Mouse (Mus musculus) cerebellum, adult 18-20 months (tissue): ENCODE measurements around the gene 2300002M23Rik.

Experiments
- DNase-seq, 2 experiments: peaks; one replicate each; pipeline ENCODE4 v3.0.0; 2021

Gene 2300002M23Rik

DNA sequence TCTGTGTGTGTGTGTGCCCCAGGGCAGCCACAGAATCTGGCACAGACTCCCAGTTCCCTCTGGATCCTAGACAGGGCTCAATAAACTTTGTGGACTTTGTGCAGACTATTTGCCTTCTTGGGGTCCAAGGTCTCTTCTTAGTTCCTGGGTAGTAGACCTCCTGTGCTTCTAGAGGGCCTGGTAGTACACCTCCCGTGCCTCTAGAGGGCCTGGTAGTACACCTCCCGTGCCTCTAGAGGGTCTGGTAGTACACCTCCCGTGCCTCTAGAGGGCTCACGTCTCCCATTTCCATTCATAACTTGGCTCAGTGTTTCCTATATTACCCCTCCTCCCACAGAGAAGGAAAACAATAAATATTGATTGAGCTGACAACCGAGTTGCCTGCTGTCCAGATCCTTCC, 10.4 kb upstream of the 2300002M23Rik start:
- peak in 1 of 2 experiments; percentile 38 for DNase-seq

DNA sequence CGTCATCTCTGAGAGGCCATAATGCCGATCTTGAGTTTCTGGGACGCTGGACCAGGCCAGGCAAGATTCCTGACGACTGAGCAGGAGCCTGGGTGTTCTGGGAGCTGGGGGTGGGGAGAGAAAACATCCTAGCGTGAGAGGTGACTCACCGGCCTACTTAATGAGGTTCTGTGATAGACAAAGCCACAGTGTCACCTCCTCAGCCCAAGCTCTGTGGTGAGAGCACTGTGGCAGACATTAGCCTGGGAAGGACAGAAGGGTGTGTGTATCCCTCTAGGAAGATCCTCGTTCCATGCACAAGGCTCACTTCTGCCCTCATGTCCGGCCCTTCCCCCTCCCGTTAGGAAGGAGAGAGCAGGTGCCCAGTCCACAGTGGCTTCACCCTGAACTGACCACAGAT, 9.9 kb upstream of the 2300002M23Rik start:
- DNase-seq, result no peak

DNA sequence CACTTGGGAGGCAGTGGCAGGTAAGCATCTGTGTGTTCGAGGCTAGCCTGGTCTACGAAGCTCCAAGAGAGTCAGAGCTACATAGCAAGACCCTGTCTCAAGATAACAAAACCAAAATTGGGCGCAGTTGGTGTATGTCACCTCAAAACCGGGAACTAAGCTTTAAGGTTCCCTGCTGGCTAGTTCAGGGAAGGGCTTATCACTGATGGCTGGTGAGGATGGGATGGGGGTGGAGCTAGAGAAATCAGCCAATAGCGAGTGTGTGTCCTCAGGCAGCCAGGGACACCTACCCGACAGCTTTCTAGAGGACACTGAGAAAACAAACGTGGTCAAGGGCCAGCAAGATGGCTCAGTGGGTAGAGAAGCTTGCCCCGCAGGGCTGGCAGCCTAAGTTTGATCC, 9.0 kb upstream of the 2300002M23Rik start:
- DNase-seq, result no peak

DNA sequence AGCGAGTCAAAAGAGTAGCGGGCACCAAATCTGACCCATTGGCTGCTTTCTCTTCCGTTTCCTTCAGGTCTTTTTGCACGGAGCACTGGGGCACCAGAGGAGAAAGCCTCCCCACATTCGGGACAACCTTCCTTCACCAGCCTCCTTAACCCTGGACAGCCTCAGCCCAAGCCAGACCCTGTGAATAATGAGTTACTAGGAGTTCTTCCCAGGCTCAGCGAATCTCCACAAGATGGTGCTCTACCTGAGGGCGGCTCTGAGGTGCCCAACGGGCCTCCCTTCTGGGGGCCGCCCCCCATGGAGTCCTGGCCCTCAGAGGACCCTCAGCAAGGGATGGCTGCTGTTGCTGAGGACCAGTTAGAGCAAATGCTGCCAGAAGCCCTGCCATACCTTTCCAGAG, 517 bp downstream of the 2300002M23Rik start:
- no peak for DNase-seq

DNA sequence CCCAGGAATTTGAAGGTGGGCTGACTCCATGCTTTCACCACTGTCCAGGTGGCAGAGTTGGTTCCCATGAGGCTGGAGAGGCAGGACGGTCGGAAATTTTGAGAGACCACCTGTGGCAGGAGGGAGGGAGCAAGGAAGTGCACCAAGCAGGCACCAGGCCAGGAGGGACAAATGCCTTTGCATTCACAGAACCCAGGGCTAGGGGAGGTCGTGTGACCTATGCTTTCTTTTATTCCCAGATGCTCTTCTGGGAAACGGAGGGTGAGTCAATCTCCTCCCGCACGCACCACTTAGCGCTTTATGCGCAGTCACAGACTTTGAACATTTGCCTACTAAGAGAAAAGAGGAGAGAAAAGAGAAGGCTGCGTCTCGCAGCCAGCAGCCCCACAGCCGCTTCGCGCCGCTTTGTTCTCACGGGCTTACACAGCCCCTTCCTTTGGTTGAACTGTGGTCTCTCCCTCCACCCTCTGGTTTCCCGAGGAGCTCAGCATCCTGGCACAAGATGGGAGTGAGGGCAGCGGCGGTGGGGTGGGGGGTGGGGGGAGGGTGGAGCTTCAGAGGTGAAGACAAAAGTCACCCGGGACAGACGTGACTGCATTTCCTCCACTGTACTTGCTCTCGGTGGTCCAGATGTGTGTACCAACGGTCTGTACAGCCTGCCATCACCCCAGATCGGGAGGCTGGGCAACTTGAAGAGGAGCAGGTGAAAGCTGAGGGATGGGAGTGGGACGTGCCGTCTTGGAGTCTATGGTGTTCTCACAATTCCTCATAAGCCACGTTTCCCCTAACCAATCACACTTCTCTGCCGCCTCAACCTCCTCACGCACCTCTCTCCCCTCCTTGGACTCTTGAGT, 2.1 kb downstream of the 2300002M23Rik start:
- DNase-seq, result no peak

DNA sequence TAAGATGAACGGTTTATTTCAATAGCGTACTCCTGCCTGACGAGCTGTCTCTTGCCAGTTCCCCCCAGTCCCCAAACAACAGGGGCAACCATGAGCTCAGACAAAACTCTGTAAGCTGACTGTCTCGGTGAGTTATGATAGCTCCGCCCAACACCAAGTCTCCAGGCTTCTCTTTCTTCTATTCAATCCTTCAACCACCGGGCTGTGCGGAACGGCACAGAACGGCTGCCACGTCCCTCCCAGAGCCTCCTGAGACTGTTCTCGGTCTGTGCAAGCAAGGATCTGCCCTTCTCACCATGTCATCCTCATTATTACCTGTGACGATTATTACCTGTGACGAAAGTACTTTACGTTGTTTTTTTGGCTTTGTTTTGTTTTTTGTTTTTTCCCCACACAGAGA, 3.6 kb downstream of the 2300002M23Rik start:
- no peak for DNase-seq

DNA sequence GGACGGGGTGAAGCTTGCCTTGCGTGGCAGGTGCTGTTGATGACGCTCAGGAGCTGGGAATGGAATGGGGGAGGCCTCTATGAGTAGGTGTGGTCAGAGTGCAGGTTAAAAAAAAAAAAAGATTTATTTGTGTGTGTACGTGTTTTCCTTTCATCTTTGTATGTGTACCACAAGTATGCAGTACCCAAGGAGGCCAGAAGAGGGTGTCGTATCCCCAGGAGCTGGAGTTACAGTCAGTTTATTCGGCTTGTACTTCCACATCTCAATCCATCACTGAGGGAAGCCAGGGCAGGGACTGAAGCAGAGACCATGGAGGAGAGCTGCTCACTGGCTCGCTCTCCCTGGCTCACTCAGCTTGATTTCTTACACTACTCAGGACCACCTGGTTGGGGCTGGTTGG, 4.2 kb downstream of the 2300002M23Rik start:
- no peak for DNase-seq

DNA sequence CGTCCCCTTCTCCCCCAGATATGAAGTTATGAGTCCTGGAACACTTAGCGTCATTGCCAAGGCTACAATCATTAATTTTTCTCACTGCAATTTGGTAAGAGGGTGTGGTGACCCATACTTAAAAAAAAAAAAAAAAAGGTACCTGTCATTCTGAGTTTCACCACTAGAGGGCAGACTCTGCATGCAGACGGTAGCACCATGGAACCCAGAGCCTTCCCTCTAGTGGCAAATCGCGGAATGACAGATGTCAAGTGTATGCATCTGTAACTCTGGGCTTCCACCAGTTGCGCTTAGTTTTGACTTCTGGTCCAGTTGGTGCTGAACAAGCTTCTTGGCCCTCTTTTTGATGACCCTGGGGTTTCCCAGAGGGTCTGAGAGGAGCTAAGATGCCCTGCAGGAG, 11.0 kb downstream of the 2300002M23Rik start:
- peak; percentile 70 to 79 for DNase-seq

DNA sequence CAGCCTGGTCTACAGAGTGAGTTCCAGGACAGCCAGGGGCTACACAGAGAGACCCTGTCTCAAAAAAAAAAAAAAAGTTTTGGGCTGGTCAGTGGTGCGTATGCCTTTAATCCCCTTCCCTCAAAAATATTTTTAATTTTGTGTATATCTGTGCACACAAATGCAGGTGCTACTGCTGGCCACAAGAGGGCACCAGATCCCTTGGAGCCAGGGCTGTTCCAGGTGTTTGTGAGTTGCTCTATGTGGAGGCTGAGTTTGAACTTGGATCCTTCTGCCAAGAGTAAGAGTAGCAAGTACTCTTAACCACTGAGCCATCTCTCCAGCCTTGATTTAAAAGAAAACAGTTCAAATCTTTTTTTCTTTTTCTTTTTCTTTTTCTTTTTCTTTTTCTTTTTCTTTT, 15.7 kb downstream of the 2300002M23Rik start:
- DNase-seq, result no peak

DNA sequence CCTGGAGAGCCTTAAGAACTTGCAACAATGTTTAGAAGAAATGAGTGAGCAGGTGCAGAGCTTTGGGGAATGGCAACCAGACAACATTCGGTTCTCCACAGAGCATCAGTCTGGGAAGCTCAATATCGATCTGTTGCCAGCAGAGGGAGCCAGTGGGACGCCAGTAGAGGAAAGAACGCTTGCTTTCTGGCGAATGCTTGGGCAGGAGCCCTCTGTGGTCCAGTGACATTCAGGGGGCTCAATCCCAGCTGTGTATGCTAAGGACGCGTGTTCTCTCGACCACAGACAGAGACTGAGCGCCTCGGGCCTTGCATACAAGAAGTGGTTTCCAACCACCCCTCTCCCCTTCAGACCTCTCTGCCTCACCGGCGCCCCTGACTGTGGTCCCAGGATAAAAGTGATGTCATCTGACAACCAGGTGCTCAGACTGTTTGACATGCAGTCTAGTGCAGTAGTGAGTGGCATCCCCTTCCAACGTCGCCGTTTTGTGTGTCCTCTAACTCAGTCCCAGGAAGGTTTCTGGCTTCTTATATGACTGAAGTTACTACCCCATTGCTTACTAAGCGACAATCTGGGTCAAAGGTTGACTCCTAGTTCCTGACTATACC, 17.2 kb downstream of the 2300002M23Rik start:
- DNase-seq, result peak; percentile 75 to 80

DNA sequence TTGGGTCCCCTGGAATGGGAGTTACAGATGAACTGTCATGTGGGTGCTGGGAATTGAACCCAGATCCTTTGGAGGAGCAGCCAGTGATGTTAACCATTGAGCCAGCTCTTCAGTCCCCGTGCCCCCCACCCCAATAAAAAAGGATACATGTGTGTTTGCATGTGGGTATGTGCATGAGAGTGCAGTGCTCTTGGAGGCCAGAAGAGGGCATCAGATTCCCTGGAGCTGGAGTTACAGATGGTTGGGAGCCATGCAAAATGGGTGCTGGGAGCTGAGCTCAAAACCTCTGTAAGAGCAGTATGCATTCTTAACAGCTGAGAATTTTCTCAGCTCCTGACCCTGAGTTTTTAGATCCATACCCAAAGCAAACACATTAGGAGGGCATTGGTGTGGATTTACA, 20.0 kb downstream of the 2300002M23Rik start:
- no peak for DNase-seq

DNA sequence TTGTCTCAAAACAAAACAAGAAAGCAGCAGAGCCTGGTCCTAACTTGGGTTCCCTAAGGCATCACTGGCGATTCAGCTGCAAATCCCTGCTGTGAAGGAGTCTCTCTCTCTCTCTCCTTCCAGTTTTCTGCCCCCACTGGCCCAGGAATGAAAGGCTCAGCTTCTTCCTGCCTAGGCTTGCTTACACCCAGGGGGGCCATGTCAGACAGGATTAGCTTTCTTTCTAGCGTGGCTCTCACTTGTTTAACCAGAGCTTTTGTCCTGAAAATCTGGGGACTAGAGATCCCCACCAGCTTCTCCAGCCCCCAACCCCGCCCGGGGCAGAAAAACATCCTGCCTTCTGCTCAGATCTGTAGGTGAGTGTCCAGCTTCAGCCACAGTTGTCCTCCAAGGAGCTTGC, 21.1 kb downstream of the 2300002M23Rik start:
- no peak for DNase-seq

DNA sequence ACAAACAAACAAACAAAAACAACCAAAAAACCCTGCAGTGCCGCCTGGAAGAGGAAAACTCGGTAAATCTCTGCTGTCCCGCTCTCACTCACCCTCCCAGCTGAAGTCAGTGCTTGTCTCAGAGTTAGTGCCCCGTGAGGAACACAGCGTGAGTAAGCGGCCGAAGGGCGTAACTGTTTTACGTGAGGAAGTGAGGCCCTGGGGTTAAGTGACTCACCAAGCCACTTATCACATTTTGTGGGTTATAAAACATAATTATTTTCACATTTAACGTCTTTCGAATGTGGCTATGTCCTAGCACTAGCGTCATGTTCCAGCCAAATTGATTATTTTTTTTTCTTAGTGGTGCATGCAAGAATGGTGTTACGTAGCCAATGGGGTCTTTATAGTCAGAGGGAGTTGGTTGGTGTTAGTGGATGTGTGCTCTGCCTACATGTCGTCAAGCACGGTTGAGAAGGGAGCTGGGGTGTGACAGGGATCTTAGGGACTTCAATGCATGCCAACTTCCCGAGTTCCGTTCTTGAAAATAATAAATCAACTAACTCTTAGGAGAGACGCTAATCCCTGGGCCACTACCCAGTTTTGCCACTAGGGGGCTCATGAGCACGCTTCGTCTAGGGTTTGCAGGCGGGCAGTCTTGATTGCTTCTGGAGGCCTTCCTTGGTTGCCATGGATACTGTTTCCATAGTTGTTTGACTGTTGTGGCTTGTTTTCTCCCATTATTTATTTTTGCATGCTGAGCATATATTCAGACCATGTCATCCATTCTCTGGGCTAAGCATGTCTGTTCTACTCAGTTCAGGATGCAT, 23.4 kb downstream of the 2300002M23Rik start:
- DNase-seq, result peak; percentile 66 to 73

DNA sequence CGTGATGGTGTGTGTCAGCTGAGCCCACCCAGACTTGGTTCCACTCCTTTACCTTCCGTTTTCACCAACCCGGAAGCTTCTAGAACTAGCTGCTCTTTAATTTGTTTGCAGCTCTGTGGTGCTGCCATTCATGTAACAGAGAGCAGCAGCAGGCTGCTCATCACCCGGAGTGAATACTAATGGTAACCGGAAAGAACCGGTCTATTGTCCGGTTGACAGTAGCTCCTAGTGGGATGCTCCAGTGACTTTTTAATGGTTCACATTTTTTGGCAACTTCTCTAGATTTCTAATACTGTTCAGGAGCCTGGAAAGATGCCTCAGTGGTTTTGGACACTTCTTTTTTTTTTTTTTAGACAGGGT, 23.9 kb downstream of the 2300002M23Rik start:
- DNase-seq, result no peak

DNA sequence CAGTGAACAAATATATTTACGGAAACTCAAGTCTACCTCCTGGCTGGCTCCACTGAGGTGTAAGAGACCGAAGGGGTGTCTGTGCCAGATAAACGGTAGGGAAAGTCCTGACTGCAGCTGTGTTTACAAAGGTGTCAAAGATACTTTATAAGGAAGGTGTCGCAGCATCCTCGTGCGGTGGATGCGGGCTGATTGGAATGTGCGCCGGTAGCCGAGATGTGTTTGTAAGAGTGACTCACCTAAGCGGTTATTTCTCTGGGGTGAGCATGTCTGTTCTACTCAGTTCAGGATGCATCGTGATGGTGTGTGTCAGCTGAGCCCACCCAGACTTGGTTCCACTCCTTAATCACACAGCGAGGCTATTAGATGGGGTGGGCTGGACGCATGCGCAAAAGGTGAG, 24.5 kb downstream of the 2300002M23Rik start:
- DNase-seq, result no peak

DNA sequence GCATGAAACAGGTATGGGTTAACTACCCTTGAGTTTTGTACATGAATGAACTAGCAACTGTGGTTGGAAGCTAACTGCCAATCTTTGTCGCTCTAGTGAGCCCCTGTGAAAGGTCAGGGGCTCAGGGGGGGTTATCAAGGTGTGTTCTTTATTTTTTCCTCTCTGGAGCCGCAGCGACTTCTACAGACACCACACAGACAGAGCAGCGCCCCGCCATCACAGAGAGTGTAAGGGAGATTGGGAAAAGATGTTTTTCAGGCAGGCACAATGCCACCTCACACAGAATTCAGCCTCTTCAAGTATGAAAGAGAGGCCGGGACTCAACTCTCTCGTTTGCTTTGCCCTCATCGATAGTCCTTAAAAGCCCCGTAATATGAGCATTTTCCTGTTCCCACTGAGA, 24.9 kb downstream of the 2300002M23Rik start:
- no peak for DNase-seq

DNA sequence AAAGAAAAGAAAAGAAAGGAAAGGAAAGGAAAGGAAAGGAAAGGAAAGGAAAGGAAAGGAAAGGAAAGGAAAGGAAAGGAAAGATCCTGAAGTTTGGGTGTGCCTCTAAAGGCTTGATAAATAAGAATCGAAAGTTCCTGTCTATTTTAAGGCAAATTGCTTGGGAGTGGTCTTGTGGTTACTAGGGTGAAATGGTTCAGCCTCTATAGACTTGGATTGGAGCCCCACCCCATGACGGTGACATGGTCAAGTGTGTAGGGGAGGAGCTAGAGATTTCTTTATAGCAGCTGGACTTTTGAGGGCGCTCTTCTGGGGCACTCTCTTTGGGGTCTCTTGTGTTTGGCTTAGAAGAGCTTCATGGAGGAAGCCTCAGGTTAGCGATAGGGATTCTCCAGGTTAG, 26.5 kb downstream of the 2300002M23Rik start:
- DNase-seq, result no peak

DNA sequence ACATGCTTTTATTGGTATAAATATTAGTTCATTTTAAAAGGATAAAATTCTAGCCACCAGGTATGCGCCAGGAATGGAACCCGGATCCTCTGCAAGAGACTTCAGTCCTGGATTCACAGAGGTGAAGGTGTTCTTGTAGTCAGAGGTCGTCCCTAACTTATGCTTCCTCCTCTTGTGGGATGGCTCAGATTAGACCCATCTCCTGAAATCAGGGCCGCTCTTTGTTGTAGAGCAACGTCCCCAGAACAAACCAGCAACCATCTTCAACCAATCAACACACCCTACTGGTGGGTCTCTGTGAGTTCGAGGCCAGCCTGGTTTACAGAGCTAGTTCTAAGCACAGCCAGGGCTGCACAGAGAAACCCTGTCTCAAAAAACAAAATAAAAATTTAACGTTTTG, 27.2 kb downstream of the 2300002M23Rik start:
- DNase-seq, result no peak

DNA sequence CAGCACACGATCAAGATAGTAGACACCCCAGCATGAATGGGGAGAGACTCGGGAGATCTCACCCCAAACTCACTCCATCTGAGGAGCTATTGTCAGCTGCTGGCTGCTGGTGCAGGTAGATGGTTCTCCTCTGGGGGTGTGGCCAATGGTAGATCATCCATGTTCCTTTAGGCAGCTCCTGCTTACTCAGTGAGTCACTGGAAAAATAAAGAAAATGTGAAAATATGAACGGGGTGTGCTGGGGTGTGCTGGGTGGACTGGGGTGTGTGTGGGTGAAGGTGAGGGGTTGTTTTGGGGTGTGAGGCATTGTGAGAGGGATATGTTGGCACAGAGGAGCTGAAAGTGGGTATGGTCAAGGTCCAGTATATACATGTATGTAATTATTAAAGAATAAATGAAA, 30.1 kb downstream of the 2300002M23Rik start:
- DNase-seq, result no peak

DNA sequence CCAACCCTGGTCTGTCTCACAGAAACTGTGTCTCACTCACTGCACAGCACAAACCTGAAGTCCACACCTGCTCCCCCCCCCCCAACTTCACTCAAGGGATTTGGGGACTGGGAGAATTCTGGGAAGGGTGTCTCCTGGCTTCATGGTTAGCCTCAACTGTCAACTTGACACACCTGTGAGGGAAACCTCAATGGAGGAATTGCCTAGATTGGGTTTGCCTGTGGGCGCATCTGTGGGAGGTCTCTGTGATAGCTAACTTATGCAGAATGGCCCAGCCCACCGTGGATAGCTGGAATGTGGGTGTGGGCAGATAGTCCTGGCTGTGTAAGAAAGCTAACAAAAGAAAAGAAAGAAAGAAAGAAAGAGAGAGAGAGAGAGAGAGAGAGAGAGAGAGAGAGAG, 34.0 kb downstream of the 2300002M23Rik start, which contains the start of gene Sfta2:
TSS of gene Sfta2 (plus strand) at position 301 of the 400 bp plus-strand sequence.
- no peak for DNase-seq

DNA sequence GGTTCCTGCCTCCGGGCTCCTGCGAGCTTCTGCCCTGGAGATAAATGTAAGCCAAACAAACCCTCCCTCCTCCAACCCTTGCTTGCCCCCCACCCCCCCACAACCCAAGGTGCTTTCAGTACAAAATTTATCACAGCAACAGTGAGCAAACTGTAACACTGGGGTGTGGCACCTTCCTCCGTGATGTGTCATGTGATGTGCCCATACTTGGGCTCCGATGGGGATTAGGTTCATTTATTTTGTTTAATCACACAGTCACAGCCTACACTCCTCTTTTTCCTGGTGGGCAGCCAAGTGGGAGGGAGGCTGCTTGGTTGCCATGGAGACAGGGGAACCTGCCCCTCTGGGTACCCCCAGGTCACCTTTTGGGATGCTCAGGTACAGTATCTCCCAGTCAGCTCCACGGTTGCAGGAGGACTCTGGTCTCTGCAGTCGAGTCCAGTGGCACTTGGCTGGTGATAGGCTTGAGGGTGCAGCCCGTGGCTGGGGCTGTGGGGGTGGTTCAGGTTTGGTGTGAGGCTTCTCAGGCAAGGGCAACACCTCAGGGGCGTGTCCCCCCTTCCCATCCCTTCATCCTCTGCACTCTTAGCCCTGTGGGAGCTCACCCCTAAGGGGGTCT, 34.6 kb downstream of the 2300002M23Rik start:
- no peak for DNase-seq

DNA sequence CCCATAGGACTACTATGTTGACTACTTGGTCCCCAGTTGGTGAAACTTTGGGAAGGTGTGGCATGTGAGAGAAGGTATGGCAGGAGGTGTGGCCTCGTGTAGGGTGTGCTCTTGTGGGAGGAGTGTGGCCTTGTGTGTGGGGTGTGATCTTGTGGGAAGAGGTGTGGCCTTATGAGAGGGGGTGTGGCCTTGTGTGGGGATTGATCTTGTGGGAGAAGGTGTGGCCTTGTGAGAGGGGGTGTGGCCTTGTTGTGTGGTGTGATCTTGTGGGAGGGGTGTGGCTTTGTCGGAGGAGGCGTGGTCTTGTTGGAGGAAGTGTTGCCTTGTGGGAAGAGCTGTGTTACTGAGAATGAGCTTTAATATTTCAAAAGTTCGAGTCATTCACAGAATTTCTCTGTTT, 49.9 kb downstream of the 2300002M23Rik start:
- no peak for DNase-seq
